Mouse (Mus musculus): ENCODE results near the gene Cyb5b. TPM values are rescaled to one million over a fixed set of nuclear protein-coding genes. Genes with fewer than 3 reads are reported as not detected.

Gene Cyb5b
- polyA plus RNA-seq, 1 experiment from 2014 or later = 106 TPM

DNA sequence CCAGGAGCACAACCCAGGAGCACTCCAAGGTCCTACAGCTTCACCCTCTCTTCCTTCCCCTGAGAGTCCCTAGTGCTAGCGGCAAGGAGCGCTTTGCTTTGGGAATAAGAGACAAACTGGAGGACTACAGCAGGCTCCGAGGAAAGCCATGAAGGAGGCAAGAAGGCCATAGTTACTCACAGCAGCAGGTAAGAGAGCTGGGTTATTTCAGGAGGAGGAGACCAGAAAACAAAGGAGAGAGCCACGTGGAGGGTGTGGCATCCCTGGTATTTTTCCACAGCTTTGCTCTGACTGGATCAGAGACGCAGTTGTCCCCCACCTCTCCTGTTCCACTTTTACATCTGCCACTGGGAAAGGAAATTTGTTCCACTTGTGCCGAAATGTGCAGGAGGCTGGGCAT lies 16.6 kb upstream of the Cyb5b start:
- H3K9ac ChIP-seq = no peak overlapping the region
- 0 out of 2 replicates have a peak overlapping the region, but pooled peaks have one; percentile 17 for H3K27ac ChIP-seq
- no peak for ATAC-seq (ENCODE audit: insufficient number of reproducible peaks, insufficient read depth, low FRiP score, low TSS enrichment)
- H3K4me3 ChIP-seq = no peak overlapping the region
- no peaks in the 10 kb centered on the region for H3K27me3 ChIP-seq
- H3K9me3 ChIP-seq = no peaks in the 10 kb centered on the region
- 55% methylated on average over 6 of the region's 6 CpGs for WGBS
- H3K4me2 ChIP-seq (replicated peaks) = no peak overlapping the region
- H3K4me1 ChIP-seq = peaks cover 20% of the 10 kb centered on the region; the same call in 1 of the 2 replicates
- H3K36me3 ChIP-seq = no peaks in the 10 kb centered on the region

DNA sequence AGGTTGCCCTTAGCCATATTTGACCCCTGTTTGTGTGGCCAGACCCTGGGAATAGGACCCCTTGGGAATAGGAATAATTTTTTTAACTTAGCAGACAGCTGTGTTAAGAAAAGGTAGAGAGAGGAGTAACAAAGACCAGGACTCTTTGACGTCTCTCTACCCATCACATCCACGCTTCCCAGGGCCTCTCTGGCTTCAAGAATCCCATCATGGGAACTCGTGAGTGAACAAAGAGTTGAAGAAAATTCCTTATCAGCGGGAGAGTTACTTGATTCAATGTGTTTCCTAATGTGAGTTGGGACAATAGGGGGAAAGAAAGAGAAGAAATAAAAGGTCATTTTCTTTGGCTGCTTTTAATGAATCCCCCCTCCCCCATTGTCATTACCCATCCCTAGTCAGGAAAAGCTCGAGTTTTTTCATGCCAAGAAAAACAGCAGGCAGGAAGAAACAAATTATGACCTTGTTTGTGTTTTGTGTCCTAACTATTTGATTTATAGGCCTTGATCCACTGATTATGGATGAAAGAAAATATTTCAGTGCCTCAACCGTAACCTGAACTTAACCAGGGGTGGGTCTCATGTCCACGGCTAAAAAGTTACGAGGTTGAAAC lies 14.3 kb upstream of the Cyb5b start:
- H3K4me1 ChIP-seq = peaks cover 19% of the 10 kb centered on the region; the same call in 1 of the 2 replicates
- H3K27ac ChIP-seq = 0 out of 2 replicates have a peak overlapping the region, but pooled peaks have one; percentile 30
- no peak for ATAC-seq (ENCODE audit: insufficient number of reproducible peaks, insufficient read depth, low FRiP score, low TSS enrichment)
- 32% methylated on average over 8 of the region's 8 CpGs for WGBS
- no peak overlapping the region for H3K9ac ChIP-seq
- no peaks in the 10 kb centered on the region for H3K36me3 ChIP-seq
- no peaks in the 10 kb centered on the region for H3K27me3 ChIP-seq
- H3K4me3 ChIP-seq = no peak overlapping the region
- H3K4me2 ChIP-seq (replicated peaks) = no peak overlapping the region
- no peaks in the 10 kb centered on the region for H3K9me3 ChIP-seq

DNA sequence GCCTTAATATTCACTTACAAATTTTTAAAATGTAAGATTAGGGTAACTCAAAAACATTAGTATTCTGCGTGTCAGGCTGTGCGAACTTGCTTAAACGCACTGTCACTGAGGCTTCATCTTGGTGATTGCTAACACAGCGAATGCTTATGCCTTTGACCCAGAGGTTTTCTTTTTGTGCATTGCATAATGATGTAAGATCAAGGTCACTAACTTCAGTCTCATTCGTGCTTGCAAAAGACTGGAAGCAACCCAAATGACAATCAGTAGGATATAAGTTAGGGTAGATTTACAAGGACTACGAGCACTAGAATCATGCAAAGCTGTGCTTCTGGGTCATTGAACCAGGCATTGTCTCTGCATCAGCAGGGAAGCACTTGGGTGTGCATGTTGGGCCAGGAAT lies 12.8 kb upstream of the Cyb5b start:
- peaks cover 19% of the 10 kb centered on the region; the same call in 1 of the 2 replicates for H3K4me1 ChIP-seq
- no peak for ATAC-seq (ENCODE audit: insufficient number of reproducible peaks, insufficient read depth, low FRiP score, low TSS enrichment)
- H3K4me2 ChIP-seq (replicated peaks) = no peak overlapping the region
- no peaks in the 10 kb centered on the region for H3K36me3 ChIP-seq
- no peak overlapping the region for H3K9ac ChIP-seq
- no peaks in the 10 kb centered on the region for H3K27me3 ChIP-seq
- no peak overlapping the region for H3K27ac ChIP-seq
- no peaks in the 10 kb centered on the region for H3K9me3 ChIP-seq
- WGBS = 91% methylated on average over 6 of the region's 6 CpGs
- H3K4me3 ChIP-seq = no peak overlapping the region

DNA sequence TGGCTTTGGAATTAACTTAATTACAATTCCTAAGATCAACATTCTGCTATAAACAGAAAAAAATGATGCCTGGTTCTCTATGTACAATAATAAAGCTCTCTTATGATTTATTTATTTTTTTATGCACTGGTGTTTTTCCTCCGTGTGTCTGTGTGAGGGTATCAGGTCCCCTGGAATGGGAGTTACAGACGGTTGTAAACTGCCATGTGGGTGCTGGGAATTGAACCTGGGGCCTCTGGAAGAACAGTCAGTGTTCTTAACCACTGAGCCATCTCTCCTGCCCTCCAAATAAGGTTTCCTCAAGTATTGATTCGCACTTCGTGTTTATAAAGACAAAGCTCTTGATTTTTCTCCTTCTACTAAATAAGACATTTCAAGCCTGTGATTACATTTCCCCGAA lies 12.1 kb upstream of the Cyb5b start:
- H3K4me3 ChIP-seq = no peak overlapping the region
- no peak overlapping the region for H3K27ac ChIP-seq
- WGBS = 89% methylated on average over 5 of the region's 5 CpGs
- H3K9me3 ChIP-seq = no peaks in the 10 kb centered on the region
- H3K4me2 ChIP-seq (replicated peaks) = no peak overlapping the region
- H3K9ac ChIP-seq = no peak overlapping the region
- H3K36me3 ChIP-seq = no peaks in the 10 kb centered on the region
- no peak for ATAC-seq (ENCODE audit: insufficient number of reproducible peaks, insufficient read depth, low FRiP score, low TSS enrichment)
- peaks cover 12% of the 10 kb centered on the region; the same call in 1 of the 2 replicates for H3K4me1 ChIP-seq
- no peaks in the 10 kb centered on the region for H3K27me3 ChIP-seq

DNA sequence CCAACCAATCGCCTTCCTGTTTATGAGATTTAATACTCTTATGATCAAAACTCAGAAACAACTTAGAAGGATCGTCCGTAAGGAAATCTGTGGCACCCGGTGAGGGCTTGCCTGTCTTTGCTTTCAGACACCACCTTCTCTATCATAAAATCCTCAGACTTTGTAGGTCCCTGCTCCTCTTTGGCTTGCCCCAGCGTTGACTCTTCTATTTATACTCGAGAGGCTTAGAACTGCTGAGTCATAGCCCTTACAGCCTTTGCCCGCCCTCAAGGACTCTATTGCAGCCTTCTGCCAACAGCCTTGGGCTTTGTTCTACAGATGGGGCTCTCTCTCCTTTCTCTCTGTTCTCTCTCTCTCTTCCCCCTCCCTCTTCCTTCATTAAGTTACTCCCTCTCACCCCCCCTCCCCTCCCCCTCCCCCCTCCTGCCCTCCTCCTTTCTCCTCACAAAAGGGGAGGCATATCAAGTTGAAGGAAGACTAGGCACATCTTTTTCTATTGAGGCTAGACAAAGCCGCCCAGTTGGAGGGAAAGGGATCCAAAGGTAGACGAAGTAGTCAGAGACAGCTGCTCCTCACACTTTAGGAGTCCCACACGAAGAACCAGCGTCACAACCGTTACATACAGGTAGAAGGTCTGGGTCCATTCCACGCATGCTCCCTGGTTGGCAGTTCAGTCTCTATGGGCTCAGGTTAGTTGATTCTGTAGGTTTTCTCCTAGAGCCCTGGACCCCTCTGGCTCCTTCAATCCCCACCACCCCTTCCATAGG lies 10.6 kb upstream of the Cyb5b start:
- Histone ChIP-seq H3K27me3 (no peaks in the 10 kb centered on the region), H3K9me3 (no peaks in the 10 kb centered on the region), H3K4me1 (0 out of 2 replicates have a peak, but pooled peaks cover 5% of the 10 kb centered on the region), H3K36me3 (no peaks in the 10 kb centered on the region), H3K4me3 (no peak overlapping the region), H3K4me2 (replicated peaks) (no peak overlapping the region), H3K9ac (no peak overlapping the region), H3K27ac (no peak overlapping the region)
- WGBS = 61% methylated on average over 13 of the region's 13 CpGs
- ATAC-seq (ENCODE audit: insufficient number of reproducible peaks, insufficient read depth, low FRiP score, low TSS enrichment) = no peak

DNA sequence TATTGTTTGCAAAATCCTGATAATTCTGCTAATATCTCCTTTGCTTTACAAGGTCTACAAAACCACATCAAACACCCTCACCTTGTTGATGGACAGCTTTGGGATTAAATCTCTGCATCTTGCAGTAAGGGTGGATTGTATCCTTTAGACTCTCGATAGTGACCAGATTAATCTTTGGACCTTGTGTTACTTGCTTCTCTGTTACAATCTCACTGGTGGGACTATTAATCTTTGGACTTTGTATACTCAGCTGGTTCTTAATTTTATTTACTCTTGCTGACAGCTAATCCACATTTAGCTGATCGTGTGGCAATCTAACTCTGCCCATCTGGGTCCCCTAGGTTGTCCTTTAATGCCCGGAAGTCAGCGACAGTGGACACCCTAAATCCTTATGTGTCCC lies 7.9 kb upstream of the Cyb5b start:
- H3K9ac ChIP-seq = no peak overlapping the region
- WGBS = 85% methylated on average over 4 of the region's 4 CpGs
- H3K9me3 ChIP-seq = no peaks in the 10 kb centered on the region
- no peaks in the 10 kb centered on the region for H3K27me3 ChIP-seq
- 0 out of 2 replicates have a peak, but pooled peaks cover 5% of the 10 kb centered on the region for H3K4me1 ChIP-seq
- ATAC-seq (ENCODE audit: insufficient number of reproducible peaks, insufficient read depth, low FRiP score, low TSS enrichment) = no peak
- H3K27ac ChIP-seq = no peak overlapping the region
- no peak overlapping the region for H3K4me2 ChIP-seq (replicated peaks)
- no peak overlapping the region for H3K4me3 ChIP-seq
- no peaks in the 10 kb centered on the region for H3K36me3 ChIP-seq

DNA sequence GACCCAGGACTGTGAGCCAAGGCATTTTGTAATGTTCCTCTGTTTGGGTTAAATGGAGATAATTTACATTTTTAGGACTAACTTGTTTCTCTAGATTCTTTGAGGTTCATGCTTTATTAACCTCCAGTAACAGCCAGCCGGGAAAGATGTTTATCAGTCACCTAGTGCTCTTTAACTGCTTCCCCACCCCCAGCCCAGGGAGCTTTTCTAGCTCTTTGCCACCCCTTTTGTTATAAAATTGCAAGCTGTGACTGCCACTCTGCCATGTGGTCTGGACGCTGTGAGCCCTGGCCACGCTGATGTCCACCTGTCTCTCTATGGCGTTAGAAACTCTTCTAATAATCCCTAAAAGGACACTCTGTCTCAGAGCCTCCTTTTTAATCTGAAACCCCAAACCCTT lies 6.9 kb upstream of the Cyb5b start:
- Histone ChIP-seq H3K9ac (no peak overlapping the region), H3K4me1 (0 out of 2 replicates have a peak, but pooled peaks cover 5% of the 10 kb centered on the region), H3K4me2 (replicated peaks) (no peak overlapping the region), H3K9me3 (no peaks in the 10 kb centered on the region), H3K36me3 (no peaks in the 10 kb centered on the region), H3K27ac (no peak overlapping the region), H3K27me3 (no peaks in the 10 kb centered on the region), H3K4me3 (no peak overlapping the region)
- 60% methylated on average over 4 of the region's 4 CpGs for WGBS
- ATAC-seq (ENCODE audit: insufficient number of reproducible peaks, insufficient read depth, low FRiP score, low TSS enrichment) = no peak

DNA sequence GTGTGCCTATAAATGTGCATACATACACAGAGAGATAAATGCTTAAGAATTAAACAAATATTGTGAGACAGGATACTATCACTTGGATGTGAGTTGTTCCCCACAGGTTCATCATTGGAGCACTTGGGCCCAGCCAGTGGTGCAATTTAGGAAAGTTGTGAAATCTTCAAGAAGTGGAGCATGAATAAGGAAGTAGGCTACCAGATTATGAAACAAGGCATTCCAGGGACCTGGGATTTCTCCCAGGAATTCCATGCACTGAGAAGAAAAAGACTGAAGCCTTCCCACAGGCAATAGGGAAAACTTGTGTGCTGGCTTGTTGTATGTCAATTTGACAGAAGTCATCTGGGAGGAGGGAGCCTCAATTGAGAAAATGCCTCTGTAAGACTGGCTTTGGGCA lies 4.3 kb upstream of the Cyb5b start:
- Histone ChIP-seq H3K4me1 (peaks cover 6% of the 10 kb centered on the region; the same call in 1 of the 2 replicates), H3K27me3 (no peaks in the 10 kb centered on the region), H3K4me3 (no peak overlapping the region), H3K4me2 (replicated peaks) (no peak overlapping the region), H3K9me3 (no peaks in the 10 kb centered on the region), H3K36me3 (no peaks in the 10 kb centered on the region), H3K9ac (no peak overlapping the region), H3K27ac (no peak overlapping the region)
- no peak for ATAC-seq (ENCODE audit: insufficient number of reproducible peaks, insufficient read depth, low FRiP score, low TSS enrichment)

DNA sequence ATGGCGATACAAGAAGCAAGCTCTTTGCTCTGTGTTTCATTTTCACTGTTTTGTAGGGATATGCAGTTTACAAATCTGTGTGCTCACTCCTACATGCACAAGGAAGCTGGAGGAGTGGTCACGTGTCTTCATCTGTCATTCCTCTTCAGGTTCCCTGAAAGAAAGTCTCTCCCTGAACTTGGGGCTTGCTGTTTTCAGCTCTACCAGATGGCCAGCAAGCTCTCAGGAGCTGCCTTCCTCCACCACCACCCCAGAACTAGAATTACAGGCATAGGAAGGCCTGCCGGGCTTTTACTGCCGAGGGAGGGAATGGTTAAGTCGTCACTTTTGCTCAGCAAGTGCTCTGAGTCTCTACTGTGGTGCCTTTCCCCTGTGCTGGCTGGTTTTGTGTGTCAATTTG lies 1.6 kb upstream of the Cyb5b start:
- H3K4me2 ChIP-seq (replicated peaks) = no peak overlapping the region
- no peaks in the 10 kb centered on the region for H3K27me3 ChIP-seq
- no peaks in the 10 kb centered on the region for H3K9me3 ChIP-seq
- peaks cover 10% of the 10 kb centered on the region; the same call in 1 of the 2 replicates for H3K4me1 ChIP-seq
- no peak overlapping the region for H3K27ac ChIP-seq
- WGBS = 85% methylated on average over 5 of the region's 5 CpGs
- H3K9ac ChIP-seq = no peak overlapping the region
- no peak for ATAC-seq (ENCODE audit: insufficient number of reproducible peaks, insufficient read depth, low FRiP score, low TSS enrichment)
- no peak overlapping the region for H3K4me3 ChIP-seq
- peaks cover 13% of the 10 kb centered on the region for H3K36me3 ChIP-seq

DNA sequence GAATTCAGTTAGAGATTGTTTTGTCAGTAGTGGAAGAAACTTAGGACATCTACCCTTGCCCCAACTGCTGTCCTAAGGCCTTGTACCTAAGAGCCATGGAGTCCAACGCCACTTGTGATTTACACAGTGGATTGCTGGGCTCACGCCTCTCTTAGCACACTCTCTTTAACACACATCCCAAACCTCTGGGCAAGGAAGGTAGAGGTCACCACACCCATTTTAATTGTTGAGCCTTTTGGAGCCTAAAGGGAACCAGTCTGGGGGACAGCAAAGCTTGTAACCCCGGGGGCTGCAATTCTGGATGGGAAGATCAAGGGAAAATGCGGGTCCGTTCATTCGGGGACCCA lies 410 bp upstream of the Cyb5b start:
- Histone ChIP-seq H3K27ac (0 out of 2 replicates have a peak overlapping the region, but pooled peaks have one; percentile 41), H3K4me2 (replicated peaks) (peak overlapping the region; percentile 77), H3K27me3 (no peaks in the 10 kb centered on the region), H3K4me1 (peaks cover 10% of the 10 kb centered on the region; the same call in 1 of the 2 replicates), H3K36me3 (peaks cover 21% of the 10 kb centered on the region), H3K9me3 (no peaks in the 10 kb centered on the region), H3K9ac (peak overlapping the region; percentile 80; the same call in 1 of the 2 replicates), H3K4me3 (peak overlapping the region; percentile 84)
- WGBS = 33% methylated on average over 6 of the region's 6 CpGs
- peak; percentile 56 for ATAC-seq (ENCODE audit: insufficient number of reproducible peaks, insufficient read depth, low FRiP score, low TSS enrichment)

DNA sequence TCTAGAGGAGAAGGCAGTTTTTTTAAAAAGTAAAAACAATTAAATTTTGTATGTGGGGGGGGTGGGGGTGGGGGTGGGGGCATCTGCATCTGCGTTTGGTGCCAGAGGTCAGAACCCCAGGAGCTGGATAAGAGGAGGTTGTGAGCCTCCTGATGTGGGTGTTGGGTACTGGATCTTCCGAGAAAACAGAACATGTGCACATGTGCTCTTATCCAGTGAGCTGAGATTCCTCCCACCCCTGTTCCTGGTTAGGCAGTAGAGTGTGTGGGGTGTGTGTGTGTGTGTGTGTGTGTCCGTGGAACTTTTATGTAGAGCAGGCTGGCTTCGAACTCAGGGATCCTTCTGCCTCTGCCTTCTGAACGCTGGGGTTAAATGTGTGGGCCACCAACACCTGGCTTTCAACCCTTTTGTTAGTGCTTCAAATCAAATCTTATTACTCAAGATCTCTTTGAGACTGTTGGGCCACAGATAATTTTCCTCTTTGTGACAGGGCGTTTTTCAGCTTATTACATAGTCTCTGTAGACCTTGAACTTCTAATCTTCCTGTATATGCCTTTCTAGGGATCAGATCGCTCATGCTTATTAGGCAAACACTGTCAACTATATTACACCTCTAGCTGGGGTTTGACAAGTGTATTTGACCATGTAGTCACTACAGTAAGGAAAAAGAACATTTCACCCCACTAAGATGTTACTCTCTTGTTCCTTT lies 926 bp downstream of the Cyb5b start:
- Histone ChIP-seq H3K4me3 (peak overlapping the region; percentile 84), H3K36me3 (peaks cover 33% of the 10 kb centered on the region), H3K9me3 (no peaks in the 10 kb centered on the region), H3K4me1 (peaks cover 10% of the 10 kb centered on the region; the same call in 1 of the 2 replicates), H3K4me2 (replicated peaks) (peak overlapping the region; percentile 77), H3K27me3 (no peaks in the 10 kb centered on the region), H3K27ac (no peak overlapping the region), H3K9ac (peak overlapping the region; percentile 80)
- WGBS = 69% methylated on average over 7 of the region's 7 CpGs
- ATAC-seq (ENCODE audit: insufficient number of reproducible peaks, insufficient read depth, low FRiP score, low TSS enrichment) = no peak
